Mouse (Mus musculus): ENCODE measurements around the gene Slc5a12. TPM values are rescaled to one million over a fixed set of nuclear protein-coding genes. Genes with fewer than 3 reads are reported as not detected.

Slc5a12 gene
- total RNA-seq (2021), result under 1 TPM in 1 of 2 experiments, not detected in 1; 0.66 TPM
- long read RNA-seq, experiment 1, result 0 reads
- long read RNA-seq, experiment 2, result 0 reads

GRCm38 (mm10) chr2:110596932-110597331 lies at the start of gene Slc5a12:
Slc5a12 (plus strand) TSS chr2:110597298.
- DNase-seq (ENCODE audit: low spot score in 2 of 2), result no peak

DNA sequence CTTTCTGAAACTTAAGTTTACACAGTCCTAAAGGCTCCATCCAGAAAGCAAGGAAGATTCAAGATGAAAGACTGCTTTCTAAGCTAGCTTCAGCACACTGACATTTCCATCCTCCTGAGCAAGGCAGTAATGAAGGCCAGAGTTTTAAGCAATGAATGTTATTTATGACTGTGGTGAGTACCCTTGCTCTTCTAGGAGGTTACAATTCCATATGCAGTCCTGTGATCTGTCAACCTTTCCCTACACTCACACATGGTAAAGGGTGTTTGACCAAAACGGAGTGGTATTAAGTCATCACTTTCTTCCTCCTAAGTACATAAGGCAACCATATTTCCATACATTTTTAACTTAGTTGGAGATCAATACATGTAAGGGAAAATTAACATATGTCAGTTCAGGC lies 41.0 kb upstream of the Slc5a12 start:
- no peak for DNase-seq (ENCODE audit: low spot score in 2 of 2)

DNA sequence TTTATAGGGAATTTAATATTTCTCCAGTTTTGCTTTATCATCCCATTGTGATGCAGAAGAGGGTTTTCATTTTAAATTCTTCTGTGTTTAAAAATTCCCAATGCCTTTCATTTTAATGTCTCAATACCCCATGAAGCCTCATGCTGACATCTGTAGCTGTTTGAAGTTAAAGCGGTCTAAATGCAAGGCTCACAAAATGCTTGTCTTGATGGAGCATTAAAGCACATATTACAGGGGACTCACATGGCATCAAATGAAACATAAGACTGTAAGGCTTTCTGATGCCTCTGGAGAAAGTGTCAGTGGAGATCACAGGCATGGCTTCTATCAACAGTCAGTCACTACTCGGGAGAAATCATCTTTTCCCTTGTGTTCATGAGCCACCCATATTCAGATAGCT lies 34.5 kb upstream of the Slc5a12 start:
- DNase-seq (ENCODE audit: low spot score in 2 of 2), result no peak

GRCm38 (mm10) chr2:110564673-110565627 lies 32.1 kb upstream of the Slc5a12 start:
- peak in 1 of 2 experiments; percentile 33 for DNase-seq (ENCODE audit: low spot score in 2 of 2)

DNA sequence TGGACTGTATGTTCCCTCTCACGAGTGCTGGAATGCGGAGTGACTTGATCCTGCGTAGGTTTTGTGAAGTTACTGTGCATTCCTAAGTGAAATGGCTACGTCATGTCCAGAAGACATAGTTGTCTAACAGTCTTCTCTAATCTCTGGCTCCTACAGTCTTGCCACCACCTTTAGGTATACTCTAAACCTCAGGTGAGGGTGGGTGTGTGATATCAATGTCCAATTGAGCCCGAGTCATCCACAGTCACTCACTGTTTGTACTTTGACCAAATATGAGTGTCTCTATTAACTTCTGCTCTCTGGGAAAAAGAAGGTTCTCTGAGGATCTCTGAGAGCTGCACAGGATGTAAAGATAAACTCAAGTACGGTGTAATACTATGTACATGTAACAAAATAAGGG lies 10.4 kb upstream of the Slc5a12 start:
- DNase-seq (ENCODE audit: low spot score in 2 of 2), result no peak

DNA sequence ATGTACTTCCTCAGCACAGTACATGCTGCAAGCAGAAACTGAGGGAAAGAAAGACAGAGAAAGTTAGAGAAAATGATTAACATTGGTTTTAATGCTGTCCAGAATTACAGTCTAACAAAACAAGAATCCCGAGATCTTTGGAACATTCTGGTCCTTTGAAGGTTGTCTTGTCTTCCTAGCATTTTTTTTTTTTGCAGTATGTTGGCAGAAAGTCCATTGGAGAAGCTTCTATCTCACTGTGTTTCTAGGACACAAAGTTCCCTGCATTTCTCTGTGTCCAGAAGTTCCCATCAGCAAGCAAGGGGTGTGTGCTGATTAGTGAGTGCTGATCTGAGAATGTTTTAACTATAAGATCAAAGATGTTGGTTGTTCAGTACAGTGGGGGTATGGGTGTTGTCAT lies 7.1 kb upstream of the Slc5a12 start:
- DNase-seq (ENCODE audit: low spot score in 2 of 2), result no peak

GRCm38 (mm10) chr2:110592276-110592675 lies 4.8 kb upstream of the Slc5a12 start:
- no peak for DNase-seq (ENCODE audit: low spot score in 2 of 2)

- no peak for DNase-seq (ENCODE audit: low spot score in 2 of 2)
Measured at GRCm38 (mm10) chr2:110644358-110644757, 47.3 kb downstream of the Slc5a12 start.

- no peak for DNase-seq (ENCODE audit: low spot score in 2 of 2)
Measured at GRCm38 (mm10) chr2:110644846-110645245, 47.7 kb downstream of the Slc5a12 start.

- DNase-seq (ENCODE audit: low spot score in 2 of 2), result no peak
Measured at GRCm38 (mm10) chr2:110663329-110663728, 66.2 kb downstream of the Slc5a12 start.

- DNase-seq (ENCODE audit: low spot score in 2 of 2), result no peak
Measured at GRCm38 (mm10) chr2:110671071-110671624, 74.0 kb downstream of the Slc5a12 start.

Other genes starting within 250 kb of the Slc5a12 start
- gene Fibin, start 234.1 kb upstream of the Slc5a12 start, total RNA-seq (2021), result 10 to 100 TPM in 1 of 2 experiments, 1 to 10 TPM in 1; 9.9 to 10.6 TPM
- gene Muc15, start 124.0 kb downstream of the Slc5a12 start, total RNA-seq (2021), result not detected

Data from adrenal gland, adult 18-20 months (tissue).